Mouse (Mus musculus) thymus, adult 2 months (tissue): ENCODE results near the gene Map1s. TPM values are rescaled to one million over a fixed set of nuclear protein-coding genes. Genes with fewer than 3 reads are reported as not detected.

Source experiments
- DNase-seq: peaks from one replicate; pipeline ENCODE4 v3.0.0; 2021
- H3K27ac ChIP-seq: fragments of 200-500 bp; 2 replicates; pipeline ENCODE4 v1.5.1; 2012; ENCODE audit warnings: low read length, control low read depth; ENCODE audit not compliant: control insufficient read depth, insufficient read depth
- H3K27me3 ChIP-seq: fragments of 200-500 bp; 2 replicates; pipeline ENCODE4 v1.6.1; 2012; ENCODE audit warnings: mild to moderate bottlenecking, low read length, moderate library complexity, mixed read lengths; ENCODE audit not compliant: control insufficient read depth, insufficient read depth
- H3K36me3 ChIP-seq: fragments of 200-500 bp; 2 replicates; pipeline ENCODE4 v1.6.1; 2012; ENCODE audit warnings: mild to moderate bottlenecking, low read length, moderate library complexity; ENCODE audit not compliant: control insufficient read depth, insufficient read depth
- H3K4me1 ChIP-seq: fragments of 200-500 bp; replicated peaks from 2 replicates; pipeline ENCODE4 v1.6.1; 2012; ENCODE audit warnings: low read length; ENCODE audit not compliant: control insufficient read depth, insufficient read depth
- H3K4me3 ChIP-seq: fragments of 200-500 bp; 2 replicates; pipeline ENCODE4 v1.5.1; 2012; ENCODE audit warnings: mild to moderate bottlenecking, low read length, control low read depth, moderate library complexity; ENCODE audit not compliant: control insufficient read depth, insufficient read depth
- CTCF ChIP-seq: fragments of 200-500 bp; IDR thresholded peaks from 2 replicates; pipeline ENCODE4 v1.5.1; 2012; ENCODE audit warnings: mild to moderate bottlenecking, control low read depth, low read length, moderate library complexity, borderline replicate concordance; ENCODE audit not compliant: control insufficient read depth, poor library complexity, insufficient read depth; ENCODE audit errors: extremely low read depth
- POLR2A ChIP-seq: fragments of 200-500 bp; IDR thresholded peaks from 2 replicates; pipeline ENCODE4 v1.6.1; 2012; ENCODE audit warnings: mild to moderate bottlenecking, low read length, control low read depth, moderate library complexity; ENCODE audit not compliant: control insufficient read depth, poor library complexity, insufficient read depth; ENCODE audit errors: extremely low read depth
- WGBS: fragments of 180-500 bp; shearing (Covaris S2); methylation state at CpG from one replicate; pipeline ENCODE4 v1.1.7; 2018; 5-methylcytosine and 5-hydroxymethylcytosine counted together
- polyA plus RNA-seq: library from polyadenylated mRNA; depleted of rRNA; stranded (reverse); fragments of >200 nt; gene quantifications from 2 replicates; pipeline ENCODE4 v1.2.3, GENCODE M21; 2012

The Map1s gene
- polyA plus RNA-seq, 1 experiment: 145 TPM

- no peak for TF ChIP-seq CTCF
- no peak for TF ChIP-seq POLR2A
- Histone ChIP-seq H3K27ac (no peak overlapping the region), H3K4me3 (no peak overlapping the region), H3K36me3 (no peaks in the 10 kb centered on the region), H3K4me1 (peaks cover 8% of the 10 kb centered on the region), H3K27me3 (no peaks in the 10 kb centered on the region)
- DNase-seq: no peak
- WGBS: 87% methylated on average over 2 of the region's 2 CpGs
Observed at GRCm38 (mm10) chr8:70878178-70878577, 27.6 kb upstream of the Map1s start.

DNA sequence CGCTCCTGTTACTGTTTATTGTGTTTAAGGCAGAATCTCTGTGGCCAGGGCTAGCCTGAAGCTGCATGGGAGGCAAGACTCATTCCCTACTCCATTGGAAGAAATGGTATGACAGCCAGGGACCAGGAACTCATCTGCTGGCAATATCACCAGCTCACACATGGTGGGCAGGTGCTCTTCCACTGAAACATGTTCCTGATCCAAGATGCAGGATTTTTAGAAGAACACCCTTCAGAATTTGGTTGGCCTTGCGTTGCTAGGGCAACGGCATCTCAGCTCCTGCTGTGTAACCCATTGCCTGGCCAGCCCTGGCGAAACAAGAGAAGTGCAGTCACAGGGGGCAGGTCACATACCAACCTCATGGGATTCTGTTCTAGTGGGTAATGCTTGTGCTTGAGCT is 26.2 kb upstream of the Map1s start:
- 81% methylated on average over 4 of the region's 4 CpGs for WGBS

GRCm38 (mm10) chr8:70880126-70880525 is 25.6 kb upstream of the Map1s start:
- H3K4me3 ChIP-seq: no peak overlapping the region
- H3K27me3 ChIP-seq: no peaks in the 10 kb centered on the region
- H3K4me1 ChIP-seq: peaks cover 8% of the 10 kb centered on the region
- H3K27ac ChIP-seq: no peak overlapping the region
- WGBS: 12% methylated on average over 4 of the region's 4 CpGs
- no peak for DNase-seq
- no peaks in the 10 kb centered on the region for H3K36me3 ChIP-seq
- no peak for TF ChIP-seq CTCF
- TF ChIP-seq POLR2A: no peak

More for the DNA sequence above, 26.2 kb upstream of the Map1s start:
- DNase-seq: no peak
- Histone ChIP-seq H3K4me3 (no peak overlapping the region), H3K27me3 (no peaks in the 10 kb centered on the region), H3K36me3 (no peaks in the 10 kb centered on the region), H3K4me1 (peaks cover 8% of the 10 kb centered on the region), H3K27ac (no peak overlapping the region)
- no peak for TF ChIP-seq CTCF
- no peak for TF ChIP-seq POLR2A

GRCm38 (mm10) chr8:70880546-70880945 is 25.2 kb upstream of the Map1s start:
- Histone ChIP-seq H3K27ac (no peak overlapping the region; the same call in 1 of the 2 replicates), H3K36me3 (no peaks in the 10 kb centered on the region), H3K4me3 (no peak overlapping the region), H3K27me3 (no peaks in the 10 kb centered on the region), H3K4me1 (peaks cover 8% of the 10 kb centered on the region)
- TF ChIP-seq POLR2A: no peak
- no peak for TF ChIP-seq CTCF
- DNase-seq: no peak
- WGBS: 63% methylated on average over 11 of the region's 11 CpGs

DNA sequence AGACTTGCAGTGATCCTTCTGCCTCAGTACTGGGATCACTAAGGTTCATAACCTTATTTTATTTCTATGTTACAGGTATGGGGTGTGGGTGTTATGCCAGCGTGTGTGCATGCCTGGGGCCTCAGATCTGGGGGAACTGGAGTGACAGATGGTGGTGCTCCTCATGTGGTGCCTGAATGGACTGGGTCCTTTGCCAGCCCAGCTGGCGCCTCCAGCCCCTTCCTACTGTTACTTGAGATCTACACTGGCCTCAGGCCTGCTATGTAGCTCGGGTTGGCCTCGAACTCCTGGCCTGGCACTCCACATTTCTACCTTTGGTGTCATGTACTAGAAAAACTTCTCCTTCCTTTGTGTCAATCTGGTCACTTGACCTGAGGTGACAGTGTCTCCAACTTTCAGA is 21.5 kb upstream of the Map1s start:
- Histone ChIP-seq H3K4me1 (peaks cover 8% of the 10 kb centered on the region), H3K36me3 (no peaks in the 10 kb centered on the region), H3K27ac (no peak overlapping the region), H3K27me3 (no peaks in the 10 kb centered on the region; the same call in 1 of the 2 replicates), H3K4me3 (no peak overlapping the region)
- DNase-seq: no peak
- WGBS: 60% methylated on average over 4 of the region's 4 CpGs
- TF ChIP-seq CTCF (no peak), POLR2A (no peak)

DNA sequence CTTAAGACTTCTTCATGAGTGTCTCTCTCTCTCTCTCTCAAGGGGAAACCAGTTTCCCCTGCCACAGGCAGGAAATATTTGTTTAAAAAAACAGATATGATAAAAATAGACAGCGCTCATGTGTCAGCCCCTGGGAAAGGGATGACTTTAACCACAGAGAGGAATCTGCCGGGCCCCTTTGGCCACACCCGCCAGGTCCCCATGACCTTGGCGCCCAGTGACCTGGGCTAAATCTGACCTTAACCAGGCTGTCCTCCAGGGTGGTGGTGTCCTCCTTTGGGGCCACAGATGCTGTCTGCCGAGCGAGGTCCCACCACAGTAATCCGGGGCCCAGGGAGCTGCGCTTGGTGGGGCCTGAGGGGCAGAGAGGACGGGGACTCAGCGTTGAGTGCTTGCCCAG is 21.0 kb upstream of the Map1s start:
- no peak for TF ChIP-seq CTCF
- TF ChIP-seq POLR2A: no peak
- no peak for DNase-seq
- H3K4me1 ChIP-seq: peaks cover 8% of the 10 kb centered on the region
- 35% methylated on average over 10 of the region's 10 CpGs for WGBS
- H3K27ac ChIP-seq: no peak overlapping the region
- no peaks in the 10 kb centered on the region for H3K36me3 ChIP-seq
- H3K27me3 ChIP-seq: no peaks in the 10 kb centered on the region; the same call in 1 of the 2 replicates
- no peak overlapping the region for H3K4me3 ChIP-seq

- Histone ChIP-seq H3K36me3 (no peaks in the 10 kb centered on the region), H3K27ac (no peak overlapping the region), H3K4me3 (no peak overlapping the region), H3K27me3 (no peaks in the 10 kb centered on the region; the same call in 1 of the 2 replicates), H3K4me1 (no peaks in the 10 kb centered on the region)
- WGBS: 19% methylated on average over 12 of the region's 12 CpGs
- no peak for TF ChIP-seq CTCF
- no peak for TF ChIP-seq POLR2A
- DNase-seq: no peak
Observed at GRCm38 (mm10) chr8:70885612-70886011, 20.1 kb upstream of the Map1s start.
